Mouse (Mus musculus) CH12F3 (cell line): ENCODE results near the gene Cbln1.

ENCODE experiments used
- in situ Hi-C: fragments of 300-500 bp; cut with MboI; formaldehyde crosslinking; loops from 2 replicates; pipeline ENCODE4 v1.14.3; 2020; ENCODE audit warnings: low sequenced_read_pairs

The Cbln1 gene

GRCm38 (mm10) chr8:87469931-87470833, 2.2 kb downstream of the Cbln1 start:
- in situ Hi-C loops = no loop called here

- in situ Hi-C loops = no loop called here
These were observed 3.2 kb downstream of the Cbln1 start for GRCm38 (mm10) chr8:87468958-87469815.

GRCm38 (mm10) chr8:87468416-87468957, 3.9 kb downstream of the Cbln1 start:
- in situ Hi-C loops = no loop called here

- in situ Hi-C loops = no loop called here
These were observed 4.5 kb downstream of the Cbln1 start for GRCm38 (mm10) chr8:87467906-87468305.

- in situ Hi-C loops = no loop called here
These were observed 5.3 kb downstream of the Cbln1 start for GRCm38 (mm10) chr8:87466936-87467602.

GRCm38 (mm10) chr8:87466335-87466734, 6.1 kb downstream of the Cbln1 start:
- in situ Hi-C loops = no loop called here

- in situ Hi-C loops = no loop called here
These were observed 8.0 kb downstream of the Cbln1 start for GRCm38 (mm10) chr8:87464446-87464845.

GRCm38 (mm10) chr8:87461801-87462200, 10.6 kb downstream of the Cbln1 start:
- in situ Hi-C loops = no loop called here

- in situ Hi-C loops = no loop called here
These were observed 15.5 kb downstream of the Cbln1 start for GRCm38 (mm10) chr8:87456949-87457348.

- in situ Hi-C loops = no loop called here
These were observed 19.6 kb downstream of the Cbln1 start for GRCm38 (mm10) chr8:87452815-87453214.

GRCm38 (mm10) chr8:87451737-87452136, 20.7 kb downstream of the Cbln1 start:
- in situ Hi-C loops = no loop called here

GRCm38 (mm10) chr8:87434592-87434991, 37.8 kb downstream of the Cbln1 start:
- in situ Hi-C loops = no loop called here

- in situ Hi-C loops = no loop called here
These were observed 45.2 kb downstream of the Cbln1 start for GRCm38 (mm10) chr8:87427188-87427587.

GRCm38 (mm10) chr8:87424706-87425105, 47.7 kb downstream of the Cbln1 start:
- in situ Hi-C loops = no loop called here

- in situ Hi-C loops = no loop called here
These were observed 50.7 kb downstream of the Cbln1 start for GRCm38 (mm10) chr8:87421697-87422096.
